Mouse (Mus musculus): Measurements from ENCODE around the gene Rragc. TPM values are rescaled to one million over a fixed set of nuclear protein-coding genes. Genes with fewer than 3 reads are reported as not detected.
"Not testable (repeated sequence)": the region's sequence is repeated elsewhere in the genome, so short reads cannot be mapped to it uniquely, and the experiment has no call there.

Rragc gene
- polyA plus RNA-seq, 1 experiment from 2014 or later: 47.4 TPM

- peak; percentile 70 for ATAC-seq
- peak; percentile 47 for DNase-seq (ENCODE audit: low spot score)
- Histone ChIP-seq H3K27ac (ENCODE audit: low read length) (no peak overlapping the region), H3K9ac (replicated peaks; ENCODE audit: low read depth) (no peak overlapping the region), H3K4me1 (ENCODE audit: insufficient read depth, low read depth, low read length) (no peaks in the 10 kb centered on the region), H3K27me3 (replicated peaks; ENCODE audit: insufficient read depth, low read length) (no peaks in the 10 kb centered on the region), H3K4me2 (replicated peaks; ENCODE audit: low read depth, low read length) (no peak overlapping the region), H3K9me3 (ENCODE audit: low read length) (no peaks in the 10 kb centered on the region), H3K36me3 (ENCODE audit: insufficient read depth, low read length) (peaks cover 42% of the 10 kb centered on the region), H3K4me3 (ENCODE audit: low read depth, low read length) (no peak overlapping the region)
- TF ChIP-seq EP300 (IDR thresholded peaks at IDR 0.05) (no peak), CTCF (IDR thresholded peaks at IDR 0.05) (no peak)
Measured at GRCm38 (mm10) chr4:123927961-123928360, 10.7 kb downstream of the Rragc start.

GRCm38 (mm10) chr4:123929994-123930393 lies 12.7 kb downstream of the Rragc start:
- Histone ChIP-seq H3K4me3 (ENCODE audit: low read depth, low read length) (no peak overlapping the region), H3K9me3 (ENCODE audit: low read length) (no peaks in the 10 kb centered on the region), H3K4me2 (replicated peaks; ENCODE audit: low read depth, low read length) (no peak overlapping the region), H3K27me3 (replicated peaks; ENCODE audit: insufficient read depth, low read length) (no peaks in the 10 kb centered on the region), H3K36me3 (ENCODE audit: insufficient read depth, low read length) (peaks cover 42% of the 10 kb centered on the region), H3K4me1 (ENCODE audit: insufficient read depth, low read depth, low read length) (no peaks in the 10 kb centered on the region), H3K9ac (replicated peaks; ENCODE audit: low read depth) (no peak overlapping the region), H3K27ac (ENCODE audit: low read length) (no peak overlapping the region)
- no peak for TF ChIP-seq EP300 (IDR thresholded peaks at IDR 0.05)
- peak; percentile 18; the same call in 1 of the 2 replicates for TF ChIP-seq CTCF (IDR thresholded peaks at IDR 0.05)
- ATAC-seq (no peak), DNase-seq (ENCODE audit: low spot score) (no peak)
- WGBS: 94% methylated on average over 4 of the region's 4 CpGs

GRCm38 (mm10) chr4:123934306-123934705 lies 17.1 kb downstream of the Rragc start:
- Histone ChIP-seq H3K27ac (ENCODE audit: low read length) (no peak overlapping the region), H3K36me3 (ENCODE audit: insufficient read depth, low read length) (peaks cover 42% of the 10 kb centered on the region)

GRCm38 (mm10) chr4:123936059-123936458 lies 18.8 kb downstream of the Rragc start:
- ATAC-seq (no peak), DNase-seq (ENCODE audit: low spot score) (no peak)
- H3K27me3 ChIP-seq (replicated peaks; ENCODE audit: insufficient read depth, low read length): no peaks in the 10 kb centered on the region
- H3K36me3 ChIP-seq (ENCODE audit: insufficient read depth, low read length): peaks cover 30% of the 10 kb centered on the region
- no peak overlapping the region for H3K4me2 ChIP-seq (replicated peaks; ENCODE audit: low read depth, low read length)
- no peaks in the 10 kb centered on the region for H3K4me1 ChIP-seq (ENCODE audit: insufficient read depth, low read depth, low read length)
- no peaks in the 10 kb centered on the region for H3K9me3 ChIP-seq (ENCODE audit: low read length)
- WGBS: 91% methylated on average over 7 of the region's 7 CpGs
- no peak overlapping the region for H3K9ac ChIP-seq (replicated peaks; ENCODE audit: low read depth)
- H3K4me3 ChIP-seq (ENCODE audit: low read depth, low read length): no peak overlapping the region
- H3K27ac ChIP-seq (ENCODE audit: low read length): no peak overlapping the region
- TF ChIP-seq EP300 (IDR thresholded peaks at IDR 0.05) (no peak), CTCF (IDR thresholded peaks at IDR 0.05) (no peak)

More at GRCm38 (mm10) chr4:123934306-123934705, 17.1 kb downstream of the Rragc start:
- H3K9me3 ChIP-seq (ENCODE audit: low read length): no peaks in the 10 kb centered on the region
- H3K4me2 ChIP-seq (replicated peaks; ENCODE audit: low read depth, low read length): no peak overlapping the region
- H3K27me3 ChIP-seq (replicated peaks; ENCODE audit: insufficient read depth, low read length): no peaks in the 10 kb centered on the region
- ATAC-seq: no peak
- H3K4me3 ChIP-seq (ENCODE audit: low read depth, low read length): no peak overlapping the region
- H3K4me1 ChIP-seq (ENCODE audit: insufficient read depth, low read depth, low read length): no peaks in the 10 kb centered on the region
- TF ChIP-seq EP300 (IDR thresholded peaks at IDR 0.05) (no peak), CTCF (IDR thresholded peaks at IDR 0.05) (no peak)
- H3K9ac ChIP-seq (replicated peaks; ENCODE audit: low read depth): no peak overlapping the region
- WGBS: 87% methylated on average over 4 of the region's 4 CpGs
- no peak for DNase-seq (ENCODE audit: low spot score)

GRCm38 (mm10) chr4:123939838-123940237 lies 22.6 kb downstream of the Rragc start:
- Histone ChIP-seq H3K27ac (ENCODE audit: low read length) (no peak overlapping the region), H3K4me3 (ENCODE audit: low read depth, low read length) (no peak overlapping the region), H3K4me1 (ENCODE audit: insufficient read depth, low read depth, low read length) (no peaks in the 10 kb centered on the region), H3K4me2 (replicated peaks; ENCODE audit: low read depth, low read length) (no peak overlapping the region), H3K9me3 (ENCODE audit: low read length) (no peaks in the 10 kb centered on the region), H3K27me3 (replicated peaks; ENCODE audit: insufficient read depth, low read length) (no peaks in the 10 kb centered on the region), H3K9ac (replicated peaks; ENCODE audit: low read depth) (no peak overlapping the region), H3K36me3 (ENCODE audit: insufficient read depth, low read length) (peaks cover 16% of the 10 kb centered on the region; the same call in 1 of the 2 replicates)
- no peak for ATAC-seq
- TF ChIP-seq EP300 (IDR thresholded peaks at IDR 0.05) (no peak), CTCF (IDR thresholded peaks at IDR 0.05) (peak; percentile 87)
- 7% methylated on average over 4 of the region's 4 CpGs for WGBS
- peak; percentile 69 for DNase-seq (ENCODE audit: low spot score)

- not testable (repeated sequence) for H3K4me2 ChIP-seq (replicated peaks; ENCODE audit: low read depth, low read length); ATAC-seq; H3K4me3 ChIP-seq (ENCODE audit: low read depth, low read length); H3K27me3 ChIP-seq (replicated peaks; ENCODE audit: insufficient read depth, low read length); H3K9me3 ChIP-seq (ENCODE audit: low read length); H3K4me1 ChIP-seq (ENCODE audit: insufficient read depth, low read depth, low read length); DNase-seq (ENCODE audit: low spot score); H3K27ac ChIP-seq (ENCODE audit: low read length); H3K9ac ChIP-seq (replicated peaks; ENCODE audit: low read depth)
- peaks cover 11% of the 10 kb centered on the region; the same call in 1 of the 2 replicates for H3K36me3 ChIP-seq (ENCODE audit: insufficient read depth, low read length)
- WGBS: 51% methylated on average over 7 of the region's 7 CpGs
Measured at GRCm38 (mm10) chr4:123940878-123941277, 23.6 kb downstream of the Rragc start.

- Histone ChIP-seq H3K4me3 (ENCODE audit: low read depth, low read length) (no peak overlapping the region), H3K9me3 (ENCODE audit: low read length) (no peaks in the 10 kb centered on the region), H3K27ac (ENCODE audit: low read length) (no peak overlapping the region), H3K27me3 (replicated peaks; ENCODE audit: insufficient read depth, low read length) (no peaks in the 10 kb centered on the region), H3K36me3 (ENCODE audit: insufficient read depth, low read length) (no peaks in the 10 kb centered on the region), H3K4me1 (ENCODE audit: insufficient read depth, low read depth, low read length) (no peaks in the 10 kb centered on the region), H3K4me2 (replicated peaks; ENCODE audit: low read depth, low read length) (no peak overlapping the region), H3K9ac (replicated peaks; ENCODE audit: low read depth) (no peak overlapping the region)
- no peak for ATAC-seq
- DNase-seq (ENCODE audit: low spot score): no peak
- TF ChIP-seq EP300 (IDR thresholded peaks at IDR 0.05) (no peak), CTCF (IDR thresholded peaks at IDR 0.05) (no peak)
- WGBS: 73% methylated on average over 4 of the region's 4 CpGs
Measured at GRCm38 (mm10) chr4:123946701-123947100, 29.5 kb downstream of the Rragc start.

Measured in lung, postnatal 0 days (tissue).